Mouse (Mus musculus) lung, embryonic 15.5 days (tissue): ENCODE results near the gene Slc35c2. TPM values are rescaled to one million over a fixed set of nuclear protein-coding genes. Genes with fewer than 3 reads are reported as not detected.
A peak's percentile ranks its signal among the peaks of the same experiment; 100 is the strongest.

Experiments
- ATAC-seq: fragments of 200-750 bp; cut with Nextera tagmentation; 2 replicates; pipeline ENCODE4 v1.8.0; 2017; ENCODE audit warnings: moderate number of reproducible peaks, borderline replicate concordance; ENCODE audit not compliant: low FRiP score, low TSS enrichment; ENCODE audit errors: extremely low read depth
- H3K27ac ChIP-seq: fragments of 300-500 bp; sonication (generic); 2 replicates; pipeline ENCODE4 v1.5.1; 2015; ENCODE audit warnings: moderate library complexity, mild to moderate bottlenecking, inconsistent platforms
- H3K27me3 ChIP-seq: fragments of 300-500 bp; sonication (generic); 2 replicates; pipeline ENCODE4 v1.6.1; 2015; ENCODE audit warnings: inconsistent platforms
- H3K36me3 ChIP-seq: fragments of 300-500 bp; sonication (generic); 2 replicates; pipeline ENCODE4 v1.6.1; 2015; ENCODE audit warnings: inconsistent platforms
- H3K4me1 ChIP-seq: fragments of 300-500 bp; sonication (generic); 2 replicates; pipeline ENCODE4 v1.6.1; 2015; ENCODE audit warnings: inconsistent platforms
- H3K4me2 ChIP-seq: fragments of 300-500 bp; sonication (generic); 2 replicates; pipeline ENCODE4 v1.6.1; 2015; ENCODE audit warnings: inconsistent platforms, mild to moderate bottlenecking, moderate library complexity
- H3K4me3 ChIP-seq: fragments of 300-500 bp; sonication (generic); 2 replicates; pipeline ENCODE4 v1.5.1; 2015; ENCODE audit warnings: mild to moderate bottlenecking, inconsistent platforms
- H3K9ac ChIP-seq: fragments of 300-500 bp; sonication (generic); 2 replicates; pipeline ENCODE4 v1.6.1; 2015; ENCODE audit warnings: inconsistent platforms
- H3K9me3 ChIP-seq: fragments of 300-500 bp; sonication (generic); 2 replicates; pipeline ENCODE4 v1.6.1; 2016; ENCODE audit warnings: inconsistent platforms
- WGBS: fragments of 180-500 bp; shearing (Covaris S2); methylation state at CpG from one replicate; pipeline ENCODE4 v1.1.7; 2015; 5-methylcytosine and 5-hydroxymethylcytosine counted together
- polyA plus RNA-seq: library from polyadenylated mRNA; unstranded; fragments of >200 nt; fragmentation: Nextera tagmentation; extraction: Ambion mirVana; gene quantifications from 2 replicates; pipeline ENCODE4 v1.2.1, GENCODE M21; 2015

Slc35c2 gene
- polyA plus RNA-seq, 1 experiment from 2014 or later = 48.7 TPM

DNA sequence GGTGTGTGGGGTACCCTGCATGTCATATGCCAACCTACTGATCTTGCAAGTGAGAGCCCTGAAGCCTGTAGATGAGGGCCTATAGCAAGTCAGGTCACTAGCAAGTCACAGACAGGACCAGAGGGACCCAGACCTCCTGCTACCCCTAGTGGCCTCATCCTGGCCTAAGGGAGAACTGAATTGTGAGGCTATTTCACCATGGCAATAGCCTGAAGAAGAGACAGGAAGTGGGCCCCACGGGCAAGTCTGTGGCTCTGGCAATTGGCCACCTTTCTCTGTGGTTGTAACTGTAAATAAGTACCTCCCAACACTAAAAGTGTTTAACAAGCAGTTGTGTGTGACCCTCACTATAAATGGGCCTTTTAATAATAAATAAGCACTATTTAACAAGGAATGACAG is 36.8 kb downstream of the Slc35c2 start:
- Histone ChIP-seq H3K9me3 (no peaks in the 10 kb centered on the region), H3K27me3 (peaks cover 54% of the 10 kb centered on the region), H3K27ac (no peak overlapping the region), H3K4me2 (no peak overlapping the region), H3K4me3 (no peak overlapping the region), H3K4me1 (peaks cover 8% of the 10 kb centered on the region; the same call in 1 of the 2 replicates), H3K36me3 (no peaks in the 10 kb centered on the region), H3K9ac (no peak overlapping the region)
- no peak for ATAC-seq
- 12% methylated on average over 1 of the region's 1 CpGs for WGBS

DNA sequence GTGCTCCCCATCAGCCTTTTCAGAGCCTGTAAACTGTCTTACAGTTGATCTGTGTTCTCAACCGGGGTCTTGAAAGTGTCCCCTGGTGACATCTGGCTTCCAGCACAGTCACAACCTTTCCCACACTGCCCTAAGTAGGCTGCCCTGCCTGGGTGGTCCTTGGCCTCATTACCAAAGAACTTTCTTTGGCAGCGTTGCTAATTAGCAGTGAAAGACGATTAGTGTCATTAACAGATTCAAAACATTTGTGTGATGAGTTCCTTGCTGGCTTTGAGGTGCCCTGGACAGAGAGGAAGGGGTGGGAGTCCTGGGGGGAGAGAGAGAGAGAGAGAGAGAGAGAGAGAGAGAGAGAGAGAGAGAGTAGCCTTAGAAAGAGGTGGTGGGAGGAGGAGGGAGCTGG is 38.7 kb downstream of the Slc35c2 start:
- Histone ChIP-seq H3K4me1 (peaks cover 8% of the 10 kb centered on the region; the same call in 1 of the 2 replicates), H3K4me3 (no peak overlapping the region), H3K9ac (no peak overlapping the region), H3K9me3 (no peaks in the 10 kb centered on the region), H3K27me3 (peaks cover 52% of the 10 kb centered on the region), H3K4me2 (no peak overlapping the region), H3K27ac (no peak overlapping the region), H3K36me3 (no peaks in the 10 kb centered on the region)
- peak; percentile 77 for ATAC-seq
- 13% methylated on average over 3 of the region's 3 CpGs for WGBS

DNA sequence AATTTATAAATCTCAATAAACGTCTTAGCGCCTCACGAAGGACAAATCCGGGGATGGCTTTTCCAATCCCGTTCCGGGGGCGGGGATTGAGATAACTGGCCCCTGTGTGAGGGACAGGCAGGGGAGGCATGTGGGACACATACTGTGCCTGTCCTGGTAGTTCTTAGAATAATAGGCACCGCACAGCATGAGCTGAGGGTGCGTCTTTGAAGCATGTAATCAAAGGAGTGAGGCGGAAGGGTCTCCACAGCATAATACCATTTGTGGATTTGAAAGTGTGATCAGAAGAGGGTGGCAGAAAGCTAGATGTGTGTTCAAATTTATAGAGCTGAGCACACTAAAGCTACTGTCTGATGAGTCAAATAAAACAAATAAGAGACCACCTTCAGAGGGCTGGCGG is 41.3 kb downstream of the Slc35c2 start:
- WGBS = 21% methylated on average over 11 of the region's 11 CpGs
- no peak for ATAC-seq
- Histone ChIP-seq H3K4me2 (no peak overlapping the region), H3K27me3 (peaks cover 54% of the 10 kb centered on the region), H3K4me1 (peaks cover 13% of the 10 kb centered on the region; the same call in 1 of the 2 replicates), H3K4me3 (no peak overlapping the region), H3K27ac (no peak overlapping the region), H3K9me3 (no peaks in the 10 kb centered on the region), H3K36me3 (no peaks in the 10 kb centered on the region), H3K9ac (no peak overlapping the region)

DNA sequence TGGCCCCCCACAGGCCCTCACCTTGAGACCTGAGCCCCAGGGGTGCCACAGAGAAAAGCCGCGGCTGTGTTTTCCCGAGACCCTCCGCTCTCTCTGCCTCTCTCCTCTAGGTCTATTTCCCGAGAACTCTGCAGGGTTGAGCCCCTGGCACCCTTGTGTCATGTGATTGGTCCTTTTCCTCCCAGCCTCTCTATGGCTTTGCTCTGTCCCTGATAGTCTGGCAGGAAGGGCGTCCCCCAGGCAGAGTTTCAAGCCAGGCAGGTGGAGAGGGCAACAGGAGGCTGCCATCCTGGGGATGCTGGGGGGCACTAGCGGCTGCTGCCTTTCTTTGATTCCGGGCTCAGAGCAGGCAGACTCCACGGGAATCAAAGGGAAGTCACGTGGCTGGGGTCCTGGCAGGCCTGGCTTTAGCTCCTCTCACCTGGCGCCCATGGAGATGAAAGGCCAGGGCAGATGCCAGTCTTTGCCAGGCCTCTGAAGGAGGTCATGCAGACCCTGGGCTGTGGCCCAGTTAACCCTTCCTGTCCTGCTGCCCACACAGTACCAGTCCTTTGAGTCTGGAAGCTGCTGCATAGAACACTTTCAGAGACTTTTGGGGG is 44.4 kb downstream of the Slc35c2 start:
- Histone ChIP-seq H3K27ac (no peak overlapping the region), H3K36me3 (no peaks in the 10 kb centered on the region), H3K4me1 (0 out of 2 replicates have a peak, but pooled peaks cover 6% of the 10 kb centered on the region), H3K4me2 (no peak overlapping the region), H3K27me3 (peaks cover 85% of the 10 kb centered on the region), H3K9ac (no peak overlapping the region), H3K9me3 (no peaks in the 10 kb centered on the region), H3K4me3 (no peak overlapping the region)
- ATAC-seq = no peak
- 5% methylated on average over 11 of the region's 11 CpGs for WGBS

DNA sequence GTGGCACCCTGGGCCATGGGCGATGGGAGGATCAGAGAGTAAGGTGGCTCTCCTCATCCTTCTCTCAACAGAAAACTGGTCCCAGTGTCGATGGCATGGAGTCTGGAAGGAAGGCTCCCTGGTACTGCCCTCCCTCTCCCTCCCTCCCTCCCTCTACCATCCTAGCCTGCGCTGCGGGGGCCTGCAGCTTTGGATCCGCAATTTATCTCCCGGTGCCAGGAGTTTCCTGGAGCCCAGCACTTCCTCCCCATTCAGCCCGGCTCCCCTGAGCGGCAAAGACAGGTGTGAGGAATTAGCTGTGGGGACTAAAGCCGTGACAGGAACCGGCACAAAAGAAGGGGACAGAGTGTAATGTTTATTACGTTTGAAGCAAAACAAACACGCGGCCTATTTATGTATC is 45.1 kb downstream of the Slc35c2 start:
- Histone ChIP-seq H3K4me3 (no peak overlapping the region), H3K27me3 (peaks cover 92% of the 10 kb centered on the region), H3K9ac (no peak overlapping the region), H3K4me1 (0 out of 2 replicates have a peak, but pooled peaks cover 6% of the 10 kb centered on the region), H3K27ac (no peak overlapping the region), H3K9me3 (no peaks in the 10 kb centered on the region), H3K36me3 (no peaks in the 10 kb centered on the region), H3K4me2 (no peak overlapping the region)
- no peak for ATAC-seq
- WGBS = 4% methylated on average over 13 of the region's 13 CpGs

DNA sequence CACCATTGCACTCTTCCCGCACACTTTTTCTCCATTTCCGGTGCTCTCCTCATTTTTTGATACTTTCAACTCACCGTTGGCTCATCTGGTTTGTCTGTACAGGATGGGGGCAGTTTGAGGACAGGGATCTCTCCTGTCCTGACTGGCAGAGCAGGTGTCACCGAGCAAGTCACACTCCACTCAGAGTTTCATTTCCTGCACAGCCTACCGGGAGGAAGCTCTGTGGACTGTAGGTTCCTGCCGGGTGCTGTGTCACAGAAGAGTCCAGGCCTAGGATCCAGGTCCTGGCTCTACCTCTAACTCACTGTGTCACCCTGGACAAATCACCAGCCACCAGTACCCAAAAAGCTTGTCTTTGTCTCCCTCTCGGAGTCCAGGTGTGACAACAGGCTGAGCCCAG is 45.9 kb downstream of the Slc35c2 start:
- WGBS = 36% methylated on average over 7 of the region's 7 CpGs
- Histone ChIP-seq H3K4me1 (0 out of 2 replicates have a peak, but pooled peaks cover 6% of the 10 kb centered on the region), H3K27me3 (peaks cover 90% of the 10 kb centered on the region), H3K4me2 (no peak overlapping the region), H3K4me3 (no peak overlapping the region), H3K27ac (no peak overlapping the region), H3K9ac (no peak overlapping the region), H3K9me3 (no peaks in the 10 kb centered on the region), H3K36me3 (no peaks in the 10 kb centered on the region)
- no peak for ATAC-seq

DNA sequence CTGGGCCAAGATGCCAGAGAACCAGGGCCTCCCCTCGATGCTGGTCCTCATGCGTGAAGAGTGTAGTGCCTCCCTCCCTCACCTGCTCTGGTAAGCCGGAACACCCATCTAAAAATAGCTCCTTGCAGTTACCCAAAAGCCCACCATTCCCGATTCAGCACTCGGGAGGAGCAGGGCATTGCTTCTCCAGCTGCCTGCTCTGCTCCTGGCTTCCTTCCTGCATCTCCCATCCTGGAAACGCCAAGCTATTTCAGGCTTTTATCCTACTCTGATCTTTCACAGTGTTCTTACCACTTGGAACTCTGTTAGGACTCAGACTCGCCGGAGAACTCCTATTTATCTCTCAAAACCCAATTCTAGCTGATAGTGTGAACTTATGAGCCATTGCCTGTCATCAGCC is 47.3 kb downstream of the Slc35c2 start:
- no peaks in the 10 kb centered on the region for H3K36me3 ChIP-seq
- no peak overlapping the region for H3K4me2 ChIP-seq
- H3K4me1 ChIP-seq = peaks cover 6% of the 10 kb centered on the region; the same call in 1 of the 2 replicates
- H3K27ac ChIP-seq = no peak overlapping the region
- no peaks in the 10 kb centered on the region for H3K9me3 ChIP-seq
- no peak for ATAC-seq
- no peak overlapping the region for H3K4me3 ChIP-seq
- H3K9ac ChIP-seq = no peak overlapping the region
- H3K27me3 ChIP-seq = peaks cover 93% of the 10 kb centered on the region
- 23% methylated on average over 8 of the region's 8 CpGs for WGBS

DNA sequence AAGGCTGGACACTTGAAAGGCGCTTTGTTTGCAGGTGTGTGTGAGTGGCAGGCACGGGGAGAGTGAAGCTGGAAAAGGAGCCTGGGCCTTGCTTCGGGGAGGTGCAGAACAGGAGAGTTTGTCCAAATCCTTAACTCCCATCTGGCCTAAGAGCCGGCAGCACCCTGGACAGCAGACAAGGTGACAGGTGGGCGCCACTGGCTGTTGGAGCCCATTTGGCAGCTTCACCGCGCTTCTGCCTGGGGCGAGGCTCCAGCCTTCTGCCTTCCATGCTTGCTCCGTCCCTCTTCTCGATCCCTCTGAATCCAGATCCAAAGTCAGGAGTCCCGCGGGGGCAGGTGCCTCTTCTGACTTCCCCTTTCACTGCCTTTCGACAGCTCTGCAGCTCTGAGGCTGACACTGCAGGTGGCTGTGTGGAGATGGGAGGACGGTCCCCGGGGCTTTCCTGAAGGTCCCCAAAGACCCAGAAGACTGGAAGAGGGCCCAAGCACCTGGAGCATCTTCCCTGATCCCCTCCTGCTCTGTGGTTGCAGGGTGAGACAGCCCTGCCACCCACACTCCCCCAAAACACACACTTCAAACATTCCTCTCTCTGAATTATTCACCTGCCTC is 48.0 kb downstream of the Slc35c2 start:
- WGBS = 12% methylated on average over 15 of the region's 15 CpGs

DNA sequence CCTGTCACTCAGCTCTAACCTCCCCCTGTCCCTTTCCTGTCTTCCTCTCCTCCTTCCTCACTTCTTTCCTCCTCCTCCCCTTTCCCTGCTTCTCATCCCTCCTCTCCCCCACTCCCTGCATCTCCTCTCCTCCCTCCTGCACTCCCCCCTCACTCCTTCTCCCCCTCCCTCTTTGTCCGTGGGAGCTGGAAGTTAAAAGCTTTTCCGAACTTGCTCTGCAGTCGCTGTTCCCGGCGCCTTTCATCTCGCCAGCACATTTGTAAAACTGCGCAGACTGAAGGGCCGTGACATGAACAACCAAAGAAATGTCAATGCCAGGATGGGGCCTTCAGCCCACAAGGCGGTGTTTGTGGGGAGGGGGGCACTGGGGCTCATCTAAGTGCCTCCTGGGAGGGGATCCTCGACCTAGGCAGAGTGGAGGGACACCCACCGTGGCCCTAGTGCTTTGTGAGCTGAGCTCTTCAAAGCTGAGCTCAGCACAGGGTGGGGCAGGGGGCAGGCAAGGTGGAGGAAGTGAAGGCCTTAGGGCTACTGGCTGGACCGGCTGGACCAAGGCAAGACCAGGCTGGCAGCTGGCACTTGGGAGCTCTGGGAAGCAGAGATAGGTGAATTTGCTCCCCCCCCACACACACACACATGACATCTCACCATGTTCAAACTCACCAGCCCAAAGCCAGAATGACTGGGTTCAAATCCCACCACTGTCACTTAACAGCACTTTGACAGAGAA is 49.1 kb downstream of the Slc35c2 start:
- Histone ChIP-seq H3K4me3 (no peak overlapping the region), H3K27ac (no peak overlapping the region), H3K9ac (no peak overlapping the region), H3K9me3 (no peaks in the 10 kb centered on the region), H3K4me1 (peaks cover 22% of the 10 kb centered on the region), H3K4me2 (no peak overlapping the region), H3K36me3 (no peaks in the 10 kb centered on the region), H3K27me3 (peaks cover 98% of the 10 kb centered on the region)
- no peak for ATAC-seq
- 5% methylated on average over 12 of the region's 12 CpGs for WGBS

More for the DNA sequence above, 48.0 kb downstream of the Slc35c2 start:
- no peak overlapping the region for H3K27ac ChIP-seq
- peaks cover 12% of the 10 kb centered on the region for H3K4me1 ChIP-seq
- H3K9me3 ChIP-seq = no peaks in the 10 kb centered on the region
- H3K27me3 ChIP-seq = peaks cover 97% of the 10 kb centered on the region
- H3K9ac ChIP-seq = no peak overlapping the region
- no peak overlapping the region for H3K4me2 ChIP-seq
- H3K4me3 ChIP-seq = no peak overlapping the region
- no peaks in the 10 kb centered on the region for H3K36me3 ChIP-seq
- no peak for ATAC-seq

DNA sequence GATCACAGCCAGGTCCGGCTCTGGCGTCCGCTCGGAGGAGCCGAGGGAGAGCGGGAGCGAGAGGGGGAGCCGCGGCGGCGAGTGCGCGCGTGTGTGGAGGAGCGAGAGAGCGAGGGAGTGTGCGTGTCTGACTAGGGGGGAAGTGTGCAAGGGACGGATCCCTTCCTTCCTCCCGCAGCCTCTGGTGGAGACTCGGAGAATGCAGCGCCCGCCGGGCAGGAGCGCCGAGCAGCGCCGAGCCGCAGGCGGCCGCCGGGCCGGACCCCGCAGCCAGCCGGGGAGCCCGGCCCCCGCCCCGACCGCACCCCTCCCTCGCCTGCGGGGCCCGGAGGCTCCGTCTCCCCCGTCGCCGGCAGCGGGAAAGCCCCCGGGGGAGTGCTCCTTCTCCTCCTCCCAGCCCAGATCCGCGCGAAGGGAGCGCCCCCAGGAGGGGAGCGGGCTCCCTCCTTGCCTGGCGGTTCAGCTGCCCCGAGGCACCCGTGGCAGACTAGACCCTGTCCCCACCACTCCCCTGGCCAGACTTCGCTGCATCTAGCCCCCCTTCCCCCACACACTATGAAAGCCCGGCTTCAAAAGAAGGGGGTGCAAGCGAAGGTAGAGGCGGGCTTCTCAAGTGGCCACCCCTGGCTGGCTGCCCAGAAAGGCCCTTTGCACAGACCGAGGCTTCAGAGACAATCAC is 52.9 kb downstream of the Slc35c2 start, which contains the start of gene Cdh22:
TSS of gene Cdh22 (minus strand) at position 241 of the 679 bp plus-strand sequence.
- no peak within 1 kb of the TSS for H3K27ac ChIP-seq
- peak within 1 kb of the TSS; percentile 97 for H3K4me2 ChIP-seq
- no peaks in the 10 kb centered on the region for H3K9me3 ChIP-seq
- peak within 1 kb of the TSS; percentile 57 for H3K4me3 ChIP-seq
- 1% methylated on average over 31 of the region's 60 CpGs for WGBS
- no peaks in the 10 kb centered on the region for H3K36me3 ChIP-seq
- H3K9ac ChIP-seq = peak within 1 kb of the TSS; percentile 50
- peaks cover 20% of the 10 kb centered on the region for H3K4me1 ChIP-seq
- peak; percentile 72 for ATAC-seq
- H3K27me3 ChIP-seq = peaks cover 98% of the 10 kb centered on the region

DNA sequence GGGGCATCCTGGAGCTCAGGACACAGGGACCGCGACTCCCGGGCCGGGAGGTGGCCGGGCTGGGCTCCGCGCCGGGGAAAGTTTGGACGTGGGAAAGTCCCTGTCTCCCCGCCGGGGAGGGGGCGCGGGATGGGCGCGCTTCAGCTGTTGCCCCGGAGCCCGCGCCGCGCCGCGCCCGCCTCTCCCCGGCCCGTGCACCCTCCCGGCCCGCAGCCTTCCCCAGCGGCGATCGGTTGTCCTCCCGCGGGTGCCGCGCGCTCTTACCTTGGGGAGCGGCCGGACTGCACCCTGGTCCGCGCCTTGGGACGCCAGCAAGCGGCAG is 53.4 kb downstream of the Slc35c2 start:
- Histone ChIP-seq H3K9ac (peak overlapping the region; percentile 50), H3K4me2 (peak overlapping the region; percentile 97), H3K4me3 (peak overlapping the region; percentile 57), H3K9me3 (no peaks in the 10 kb centered on the region), H3K27me3 (peaks cover 98% of the 10 kb centered on the region), H3K27ac (no peak overlapping the region), H3K4me1 (peaks cover 20% of the 10 kb centered on the region), H3K36me3 (no peaks in the 10 kb centered on the region)
- WGBS = under 1% methylated on average over 41 of the region's 41 CpGs
- peak; percentile 42; the same call in 1 of the 2 replicates for ATAC-seq
